Mouse (Mus musculus): ENCODE results near the gene Olfr974.
"Not testable (repeated sequence)": the region's sequence is repeated elsewhere in the genome, so short reads cannot be mapped to it uniquely, and the experiment has no call there.

The Olfr974 gene

DNA sequence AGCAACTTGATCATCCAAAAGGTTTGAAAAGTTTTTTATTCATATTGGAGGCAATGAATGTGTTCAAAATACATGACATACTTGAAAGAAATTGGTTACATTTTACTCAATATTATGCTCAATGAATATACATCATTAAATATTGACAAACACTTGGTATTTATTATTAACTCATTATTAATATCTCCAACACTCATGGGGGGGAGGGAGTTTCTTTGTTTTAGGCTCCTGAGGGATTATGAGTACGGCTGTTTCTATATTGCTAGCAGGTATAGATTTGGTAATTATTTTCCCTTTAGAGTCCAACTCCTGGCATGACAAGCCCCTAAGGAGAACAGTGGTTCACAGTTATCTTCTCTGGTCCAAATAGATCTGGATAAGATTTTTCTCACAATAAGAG, at the start of gene Olfr974:
Gene Olfr974, plus strand, starts transcription at position 301 of the 400 bp plus-strand sequence.
- DNase-seq (ENCODE audit: low read depth, low spot score): no peak

DNA sequence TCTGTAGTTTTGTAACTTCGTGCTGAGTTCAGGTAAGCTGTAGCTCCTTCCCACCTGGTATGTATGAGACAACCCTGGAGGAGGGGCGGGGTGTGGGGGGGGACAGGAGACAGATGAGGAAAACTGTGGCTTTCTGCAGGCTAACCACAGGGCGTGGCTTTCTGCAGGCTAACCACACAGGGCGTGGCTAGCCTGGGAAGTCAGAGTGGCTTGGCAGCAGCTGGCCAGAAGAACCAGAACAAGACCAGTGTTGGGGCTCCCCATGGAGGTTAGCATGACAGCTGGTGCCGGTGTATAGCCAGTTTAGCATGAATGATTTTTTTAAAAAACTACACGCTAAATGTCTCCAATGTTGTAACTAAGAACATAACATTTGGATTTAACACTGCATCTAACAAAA, 32.2 kb upstream of the Olfr974 start:
- DNase-seq (ENCODE audit: low read depth, low spot score): peak; percentile 8

DNA sequence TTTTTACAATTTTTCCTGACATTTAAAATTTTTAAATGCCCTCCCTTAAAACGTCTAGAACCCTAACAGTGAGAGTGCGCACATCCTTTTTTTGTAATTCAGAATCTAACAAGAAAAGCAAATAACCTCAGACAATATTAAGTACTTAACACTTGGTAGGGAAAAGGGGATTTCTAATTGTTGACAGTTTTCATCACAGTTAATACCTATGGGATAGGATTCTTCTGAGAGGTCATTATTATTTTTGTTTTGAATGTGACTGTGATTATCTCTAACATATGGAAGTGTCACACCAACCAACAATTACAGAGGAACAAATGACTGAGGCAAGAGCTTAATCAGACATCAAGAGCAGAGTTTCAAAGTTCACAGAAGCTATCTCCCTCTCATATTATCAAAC, 30.3 kb upstream of the Olfr974 start, which contains the start of gene Olfr229:
Gene Olfr229, plus strand, starts transcription at position 301 of the 400 bp plus-strand sequence.
- DNase-seq (ENCODE audit: low read depth, low spot score): no peak

DNA sequence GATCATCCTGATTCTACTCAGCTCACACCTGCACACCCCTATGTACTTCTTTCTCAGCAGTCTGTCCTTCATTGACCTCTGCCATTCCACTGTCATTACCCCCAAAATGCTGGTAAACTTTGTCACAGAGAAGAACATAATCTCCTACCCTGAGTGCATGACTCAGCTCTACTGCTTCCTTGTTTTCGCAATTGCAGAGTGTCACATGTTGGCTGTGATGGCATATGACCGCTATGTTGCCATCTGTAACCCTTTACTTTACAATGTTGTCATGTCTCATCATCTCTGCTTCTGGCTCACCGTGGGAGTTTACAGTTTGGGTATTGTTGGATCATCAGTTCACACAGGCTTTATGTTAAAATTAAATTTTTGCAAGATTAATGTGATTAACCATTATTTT, 27.4 kb upstream of the Olfr974 start:
- DNase-seq (ENCODE audit: low read depth, low spot score): no peak

DNA sequence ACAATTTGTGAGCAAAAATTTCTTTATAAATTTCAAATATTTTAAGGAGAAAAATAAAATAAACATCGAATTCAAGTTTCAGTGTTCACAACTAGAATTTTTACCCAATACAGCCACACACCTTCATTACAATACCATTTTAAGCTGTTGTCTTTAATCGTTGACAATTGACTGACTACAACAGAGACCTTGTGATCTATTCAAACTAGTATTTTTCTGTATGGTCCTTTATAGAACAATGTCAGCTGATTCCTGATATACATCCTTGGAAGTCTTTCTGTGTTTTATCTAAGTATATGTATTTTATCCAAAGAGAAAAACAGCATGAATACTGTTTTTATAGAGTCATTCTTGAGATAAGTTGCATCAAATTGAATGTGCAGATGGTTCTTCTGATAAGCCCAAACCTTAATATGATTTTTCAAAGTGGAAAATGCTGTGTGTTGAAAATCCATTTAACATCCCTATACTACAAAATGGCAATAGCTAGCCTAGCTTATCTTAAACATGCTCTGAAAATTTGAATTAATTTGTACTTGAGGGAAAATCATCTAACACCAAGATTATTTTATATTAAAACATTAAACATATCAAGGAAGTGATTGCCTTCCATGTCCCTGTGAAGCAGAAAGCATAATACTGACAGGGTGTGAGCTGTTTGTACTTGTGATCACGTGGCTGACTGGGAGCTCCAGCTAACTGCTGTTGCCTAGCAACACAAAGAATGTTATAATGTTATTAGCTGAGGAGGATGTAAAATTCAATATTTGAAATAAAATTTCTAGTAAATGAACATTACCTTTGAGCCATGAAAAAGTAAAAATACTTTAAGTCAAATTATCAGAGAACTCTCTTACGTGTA, 9.1 kb upstream of the Olfr974 start:
- DNase-seq (ENCODE audit: low read depth, low spot score): not testable (repeated sequence)

DNA sequence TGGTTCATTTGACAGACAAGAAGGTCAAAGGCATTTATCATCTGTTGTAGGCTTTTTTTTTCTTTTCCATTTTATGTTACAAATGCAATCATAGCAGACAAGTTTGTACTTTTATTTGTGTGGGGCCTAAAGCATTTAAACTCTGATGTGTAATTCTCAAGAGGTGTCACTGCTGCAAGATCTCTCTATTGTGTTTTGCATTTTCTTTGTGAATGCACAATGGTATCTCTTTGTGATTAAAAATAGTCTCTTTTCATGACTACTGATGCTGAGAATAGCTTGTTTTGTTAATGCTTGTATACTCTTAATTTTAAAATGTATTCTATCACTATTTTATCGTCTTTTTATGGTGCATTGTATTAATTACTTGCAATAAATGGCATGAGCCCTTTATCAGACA, 8.5 kb upstream of the Olfr974 start:
- not testable (repeated sequence) for DNase-seq (ENCODE audit: low read depth, low spot score)

DNA sequence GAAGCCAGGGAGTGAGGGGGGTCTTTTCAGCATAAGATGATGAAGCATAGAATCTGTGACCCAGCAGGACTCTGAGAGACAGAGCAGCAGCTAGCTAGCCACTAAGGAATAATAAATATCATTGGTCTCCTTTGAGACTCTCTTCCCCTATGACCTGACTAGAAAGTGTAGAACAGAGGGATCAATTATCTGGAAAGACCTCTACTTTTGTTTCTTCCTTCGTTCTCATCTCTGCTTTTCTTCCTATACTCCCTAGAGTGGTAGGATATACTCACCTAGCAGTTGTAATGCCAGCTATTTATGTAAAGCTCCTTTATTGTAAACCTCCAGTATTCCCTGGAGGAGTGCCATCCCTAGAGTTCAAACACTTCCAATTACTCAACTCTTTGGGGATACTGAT, 14.6 kb downstream of the Olfr974 start, which contains the start of gene Olfr975:
Gene Olfr975, minus strand, starts transcription at position 101 of the 400 bp plus-strand sequence.
- DNase-seq (ENCODE audit: low read depth, low spot score): no peak

DNA sequence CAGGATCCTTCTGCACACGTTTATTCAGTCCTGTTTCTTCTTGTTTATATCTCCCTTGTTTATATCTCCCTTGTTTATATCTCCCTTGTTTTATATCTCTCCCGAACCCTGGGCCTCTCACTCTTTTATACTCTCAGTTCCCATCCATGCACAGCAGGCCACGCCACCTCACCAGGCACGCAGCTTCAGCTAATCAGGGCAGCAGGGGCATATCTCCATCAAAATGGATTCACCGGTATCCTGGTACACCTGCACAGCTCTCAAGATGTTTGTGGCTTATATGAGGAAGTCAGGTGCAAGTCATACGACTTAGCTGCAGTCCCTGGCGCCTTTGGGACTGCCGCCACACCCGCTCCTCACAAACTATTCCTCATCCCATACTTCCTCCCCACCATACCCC, 23.7 kb downstream of the Olfr974 start, which contains the start of gene Olfr976:
Gene Olfr976, minus strand, starts transcription at position 101 of the 400 bp plus-strand sequence.
- DNase-seq (ENCODE audit: low read depth, low spot score): not testable (repeated sequence)

DNA sequence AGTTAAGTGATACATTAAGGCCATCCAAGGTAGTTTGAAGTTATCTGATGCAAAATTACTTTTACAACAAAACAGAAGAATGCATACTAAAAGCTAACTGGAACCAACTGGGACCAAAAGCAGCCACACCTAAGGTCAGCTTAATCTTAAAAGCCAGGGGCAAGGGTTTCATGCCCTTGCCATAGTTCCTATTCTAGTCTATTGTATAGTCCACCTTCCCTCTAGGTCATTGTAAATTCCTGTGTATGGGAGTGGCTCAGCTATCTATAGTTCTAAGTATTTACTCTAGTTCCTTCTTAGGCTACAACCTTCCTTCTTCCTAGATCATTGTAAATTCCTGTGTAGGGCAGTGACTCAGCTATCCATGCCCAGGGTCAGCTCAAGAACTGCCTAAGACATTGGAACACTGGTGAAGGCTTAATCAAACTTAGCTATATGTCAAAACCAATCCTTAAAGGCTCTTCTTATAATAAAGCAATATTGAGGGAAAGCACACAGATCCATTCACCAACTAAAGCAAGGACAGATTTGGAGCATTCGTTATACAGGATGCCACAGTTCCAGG, 39.4 kb downstream of the Olfr974 start:
- DNase-seq (ENCODE audit: low read depth, low spot score): peak; percentile 85

DNA sequence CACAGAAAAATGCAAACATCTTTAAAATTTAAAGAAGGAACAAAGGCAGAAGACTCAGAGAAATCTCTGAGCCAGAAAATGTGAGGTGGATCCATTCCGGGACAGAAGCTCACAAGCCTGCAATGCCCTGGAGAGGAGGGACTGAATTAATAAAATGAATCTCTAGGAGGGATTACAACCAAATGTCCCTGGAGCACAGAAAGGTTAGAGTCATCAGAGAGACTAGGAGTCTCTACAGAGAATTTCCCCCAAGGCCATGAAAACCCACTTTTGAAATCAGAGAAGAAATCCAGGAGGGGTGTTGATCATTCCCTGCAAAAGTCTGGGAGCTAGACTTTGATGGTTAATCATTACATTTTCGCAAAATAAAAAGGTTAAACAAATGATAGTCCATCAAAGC, 54.5 kb downstream of the Olfr974 start, which contains the start of gene Olfr978:
Gene Olfr978, plus strand, starts transcription at position 301 of the 400 bp plus-strand sequence.
- DNase-seq (ENCODE audit: low read depth, low spot score): no peak

Measured in R1 (cell line).